Mouse (Mus musculus) heart, embryonic 14.5 days (tissue): ENCODE data around the gene Flt3l. TPM values are rescaled to one million over a fixed set of nuclear protein-coding genes. Genes with fewer than 3 reads are reported as not detected.

Experiments
- ATAC-seq: fragments of 200-750 bp; cut with Nextera tagmentation; 2 replicates; pipeline ENCODE4 v1.8.0; 2017; ENCODE audit warnings: low read depth, moderate TSS enrichment; ENCODE audit not compliant: insufficient number of reproducible peaks, insufficient read depth, low FRiP score
- H3K27ac ChIP-seq, 2 experiments: fragments of 200-500 bp in 1 of 2; fragments of 300-500 bp in 1 of 2; sonication (generic) in 1 of 2; replicated peaks in 1 of 2; 2 replicates each; pipeline ENCODE4 v1.5.1; 2012 to 2014; ENCODE audit warnings: low read depth in 2 of 2, low read length in 2 of 2, control low read depth in 1 of 2, mild to moderate bottlenecking in 1 of 2, mixed read lengths in 1 of 2; ENCODE audit not compliant: control insufficient read depth in 1 of 2, insufficient read depth in 1 of 2
- H3K27me3 ChIP-seq: fragments of 300-500 bp; sonication (generic); 2 replicates; pipeline ENCODE4 v1.6.1; 2014; ENCODE audit warnings: mild to moderate bottlenecking, low read length, control low read depth; ENCODE audit not compliant: control insufficient read depth, insufficient read depth
- H3K36me3 ChIP-seq: fragments of 300-500 bp; sonication (generic); 2 replicates; pipeline ENCODE4 v1.6.1; 2014; ENCODE audit warnings: mild to moderate bottlenecking, control low read depth, low read length, mixed read lengths; ENCODE audit not compliant: control insufficient read depth, insufficient read depth
- H3K4me1 ChIP-seq, 2 experiments: fragments of 200-500 bp in 1 of 2; fragments of 300-500 bp in 1 of 2; sonication (generic) in 1 of 2; 2 replicates each; pipeline ENCODE4 v1.6.1; 2012 to 2014; ENCODE audit warnings: low read length in 2 of 2, control low read depth in 1 of 2, mixed read lengths in 1 of 2; ENCODE audit not compliant: control insufficient read depth in 2 of 2, insufficient read depth in 2 of 2
- H3K4me2 ChIP-seq: fragments of 300-500 bp; sonication (generic); 2 replicates; pipeline ENCODE4 v1.6.1; 2014; ENCODE audit warnings: mild to moderate bottlenecking, low read length
- H3K4me3 ChIP-seq, 2 experiments: fragments of 200-500 bp in 1 of 2; fragments of 300-500 bp in 1 of 2; sonication (generic) in 1 of 2; 2 replicates each; pipeline ENCODE4 v1.5.1; 2012 to 2014; ENCODE audit warnings: low read length in 2 of 2, mild to moderate bottlenecking in 2 of 2, control low read depth in 1 of 2, low read depth in 1 of 2, moderate library complexity in 1 of 2; ENCODE audit not compliant: control insufficient read depth in 1 of 2, insufficient read depth in 1 of 2
- H3K9ac ChIP-seq: fragments of 300-500 bp; sonication (generic); 2 replicates; pipeline ENCODE4 v1.6.1; 2014; ENCODE audit warnings: mild to moderate bottlenecking, low read length
- H3K9me3 ChIP-seq: fragments of 300-500 bp; sonication (generic); 2 replicates; pipeline ENCODE4 v1.6.1; 2016; ENCODE audit warnings: low read length, control low read depth; ENCODE audit not compliant: control insufficient read depth
- WGBS: fragments of 180-500 bp; shearing (Covaris S2); extraction: QIAGEN DNeasy Blood & Tissue Kit; methylation state at CpG from one replicate; pipeline ENCODE4 v1.1.7; 2014; 5-methylcytosine and 5-hydroxymethylcytosine counted together
- polyA plus RNA-seq: library from polyadenylated mRNA; unstranded; fragments of >200 nt; fragmentation: Nextera tagmentation; extraction: Ambion mirVana; gene quantifications from 2 replicates; pipeline ENCODE4 v1.2.1, GENCODE M21; 2014

The Flt3l gene
- polyA plus RNA-seq, 1 experiment from 2014 or later: 1.3 TPM

- no peak for ATAC-seq
These were observed 8.3 kb upstream of the Flt3l start for GRCm38 (mm10) chr7:45144368-45145174.

DNA sequence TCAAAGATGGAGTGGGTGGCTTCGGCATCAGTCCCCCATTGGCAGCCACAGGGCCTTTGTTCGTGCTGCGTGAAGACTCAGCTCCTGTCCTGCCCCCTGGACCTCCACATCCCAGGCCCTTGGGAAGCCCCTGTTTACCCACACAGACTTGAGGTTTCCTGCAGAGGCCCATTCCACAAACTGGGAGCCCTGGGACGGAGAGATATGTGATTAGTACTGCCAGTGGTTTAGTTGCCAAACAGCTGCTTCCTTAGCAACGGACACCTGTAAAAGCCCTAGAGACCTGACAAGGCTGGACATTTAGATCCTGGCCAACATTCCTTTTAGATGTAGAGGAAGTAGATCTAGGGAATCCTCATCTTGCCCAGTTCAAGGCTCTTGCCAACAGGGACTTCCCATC, 5.7 kb upstream of the Flt3l start:
- no peaks in the 10 kb centered on the region for H3K9me3 ChIP-seq
- ATAC-seq: no peak
- no peak overlapping the region for H3K4me2 ChIP-seq
- H3K27me3 ChIP-seq: no peaks in the 10 kb centered on the region
- peaks cover 45% of the 10 kb centered on the region for H3K36me3 ChIP-seq
- H3K4me3 ChIP-seq: no peak overlapping the region
- no peaks in the 10 kb centered on the region; a peak in 1 of 4 replicates for H3K4me1 ChIP-seq
- 86% methylated on average over 5 of the region's 5 CpGs for WGBS
- no peak overlapping the region for H3K27ac ChIP-seq
- no peak overlapping the region for H3K9ac ChIP-seq

More at GRCm38 (mm10) chr7:45144368-45145174, 8.3 kb upstream of the Flt3l start:
- Histone ChIP-seq H3K4me1 (no peaks in the 10 kb centered on the region), H3K4me3 (no peak overlapping the region), H3K27ac (no peak overlapping the region), H3K27me3 (no peaks in the 10 kb centered on the region), H3K9me3 (no peaks in the 10 kb centered on the region), H3K9ac (no peak overlapping the region), H3K36me3 (peaks cover 59% of the 10 kb centered on the region), H3K4me2 (no peak overlapping the region)
- WGBS: 85% methylated on average over 13 of the region's 13 CpGs

- ATAC-seq: no peak
- H3K9me3 ChIP-seq: no peaks in the 10 kb centered on the region
- H3K27ac ChIP-seq: no peak overlapping the region
- 92% methylated on average over 3 of the region's 3 CpGs for WGBS
- H3K4me3 ChIP-seq: no peak overlapping the region
- H3K36me3 ChIP-seq: peaks cover 44% of the 10 kb centered on the region
- no peak overlapping the region for H3K4me2 ChIP-seq
- H3K27me3 ChIP-seq: no peaks in the 10 kb centered on the region
- H3K9ac ChIP-seq: no peak overlapping the region
- no peaks in the 10 kb centered on the region; a peak in 1 of 4 replicates for H3K4me1 ChIP-seq
These were observed 5.1 kb upstream of the Flt3l start for GRCm38 (mm10) chr7:45141319-45141718.

GRCm38 (mm10) chr7:45139904-45140723, 3.9 kb upstream of the Flt3l start:
- H3K9me3 ChIP-seq: no peaks in the 10 kb centered on the region
- H3K27me3 ChIP-seq: peaks cover 6% of the 10 kb centered on the region; the same call in 1 of the 2 replicates
- H3K4me3 ChIP-seq: no peak overlapping the region
- 67% methylated on average over 8 of the region's 8 CpGs for WGBS
- H3K4me1 ChIP-seq: peaks cover 0 to 5% of the 10 kb centered on the region in 2 experiments; a peak in 2 of 4 replicates
- H3K4me2 ChIP-seq: no peak overlapping the region
- no peak for ATAC-seq
- H3K9ac ChIP-seq: no peak overlapping the region
- peaks cover 32% of the 10 kb centered on the region for H3K36me3 ChIP-seq
- H3K27ac ChIP-seq: no peak overlapping the region

GRCm38 (mm10) chr7:45138403-45138802, 2.2 kb upstream of the Flt3l start:
- Histone ChIP-seq H3K4me3 (no peak overlapping the region), H3K4me1 (peaks cover 0 to 5% of the 10 kb centered on the region in 2 experiments; a peak in 2 of 4 replicates), H3K9ac (no peak overlapping the region; the same call in 1 of the 2 replicates), H3K9me3 (no peaks in the 10 kb centered on the region), H3K36me3 (peaks cover 16% of the 10 kb centered on the region), H3K4me2 (no peak overlapping the region), H3K27me3 (peaks cover 6% of the 10 kb centered on the region; the same call in 1 of the 2 replicates), H3K27ac (no peak overlapping the region)
- 85% methylated on average over 1 of the region's 1 CpGs for WGBS
- ATAC-seq: no peak

DNA sequence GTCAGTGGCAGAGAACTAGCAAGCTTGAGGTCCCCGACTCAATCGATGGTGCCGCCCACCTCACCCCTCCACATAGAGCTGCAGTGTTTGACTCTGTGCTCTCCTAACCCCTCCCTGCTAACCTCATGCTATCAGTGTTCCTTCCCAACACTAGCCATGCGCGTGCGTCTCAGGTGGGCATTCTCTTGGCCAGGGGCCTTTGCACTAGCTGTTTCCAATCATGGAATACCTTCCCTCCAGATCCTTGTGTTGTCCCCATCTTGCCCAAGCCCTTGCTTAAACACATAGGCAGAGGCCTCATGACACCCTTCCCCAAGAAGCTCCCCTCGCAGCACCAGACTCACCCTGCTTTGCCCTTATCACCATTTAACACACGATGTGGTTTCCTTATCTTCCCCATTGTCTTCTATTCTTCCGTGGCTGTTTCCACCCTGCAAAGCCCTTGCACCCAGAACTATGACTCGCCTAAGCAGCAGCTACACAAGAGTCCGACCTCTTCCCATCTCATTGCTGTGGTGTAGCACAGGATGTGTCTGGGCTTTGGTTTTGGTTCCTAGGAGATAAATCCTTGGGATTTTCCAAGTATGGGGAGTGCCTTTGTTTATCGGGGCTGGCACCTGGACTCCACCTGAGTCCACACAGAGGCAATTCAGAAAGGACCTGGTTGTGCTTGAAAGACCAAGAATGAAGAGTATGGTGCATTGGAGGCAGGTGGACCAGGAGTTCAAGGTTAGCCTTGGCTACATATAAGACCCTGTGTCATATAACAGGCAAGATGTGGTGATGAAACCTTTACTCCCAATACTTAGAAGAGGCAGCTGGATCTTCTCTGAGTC, 1.2 kb upstream of the Flt3l start:
- peaks cover 6% of the 10 kb centered on the region; the same call in 1 of the 2 replicates for H3K27me3 ChIP-seq
- ATAC-seq: no peak
- H3K9me3 ChIP-seq: no peaks in the 10 kb centered on the region
- H3K27ac ChIP-seq: no peak overlapping the region
- peaks cover 6% of the 10 kb centered on the region for H3K36me3 ChIP-seq
- 61% methylated on average over 12 of the region's 12 CpGs for WGBS
- H3K4me1 ChIP-seq: peaks cover 0 to 5% of the 10 kb centered on the region in 2 experiments; a peak in 2 of 4 replicates
- no peak overlapping the region for H3K4me2 ChIP-seq
- no peak overlapping the region for H3K9ac ChIP-seq
- H3K4me3 ChIP-seq: no peak overlapping the region

- no peak for ATAC-seq
- Histone ChIP-seq H3K4me2 (peak overlapping the region; percentile 79), H3K36me3 (no peaks in the 10 kb centered on the region), H3K4me3 (peak overlapping the region in 1 of 2 experiments; percentile 60; a peak in 1 of 4 replicates), H3K4me1 (peaks cover 0 to 8% of the 10 kb centered on the region in 2 experiments; a peak in 2 of 4 replicates), H3K9ac (no peak overlapping the region), H3K9me3 (no peaks in the 10 kb centered on the region), H3K27ac (no peak overlapping the region), H3K27me3 (peaks cover 6% of the 10 kb centered on the region; the same call in 1 of the 2 replicates)
- 59% methylated on average over 3 of the region's 3 CpGs for WGBS
These were observed 862 bp downstream of the Flt3l start for GRCm38 (mm10) chr7:45135370-45135769.
